Comparison of ENCODE assay signal across 10 mouse cellular contexts in the genomic region with DNA sequence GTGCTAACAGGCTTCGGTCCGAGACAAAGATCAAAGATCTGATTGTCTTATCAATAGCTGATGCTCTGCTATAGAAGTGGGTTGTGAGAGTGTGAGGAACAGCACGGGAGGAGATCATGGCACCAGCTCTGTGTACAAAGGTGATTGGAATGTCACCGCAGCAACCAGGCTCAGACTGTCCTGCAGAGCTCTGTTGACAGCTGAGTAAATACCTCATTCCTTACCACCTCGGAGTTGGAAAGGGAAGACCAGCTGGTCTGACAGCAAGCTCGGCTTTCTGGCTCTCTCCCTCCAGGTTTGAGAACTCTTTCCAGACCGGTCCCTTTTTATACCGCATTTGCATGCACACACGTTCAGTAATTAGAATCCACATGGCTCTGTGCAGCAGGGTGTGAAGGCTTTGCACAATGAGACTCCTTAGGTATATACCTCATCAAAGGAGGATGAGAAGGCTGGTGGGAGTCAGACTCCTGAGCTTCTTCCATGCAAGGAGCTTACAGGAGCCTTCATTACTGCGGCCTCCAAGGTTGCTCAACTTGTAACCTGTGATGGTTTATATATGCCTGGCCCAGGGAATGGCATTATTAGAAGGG. TPM values are rescaled to one million over a fixed set of nuclear protein-coding genes. Genes with fewer than 3 reads are reported as not detected.
A peak's percentile ranks its signal among the peaks of the same experiment; 100 is the strongest.
DNase-seq lines count a peak whose midpoint lies in the region; ATAC-seq lines count a peak whose summit lies in the region.
"Had no signal": no experiment of that assay in that cellular context is flagged by ENCODE, and none has a peak within 500 bp of the region (broad histone marks: within the 10 kb centered on the region; RNA-seq: fewer than 3 reads in every experiment).

No protein-coding gene starts in this region.

- no peaks in the 10 kb centered on the region for H3K9me3 ChIP-seq in heart, embryonic 14.5 days (ENCODE audit: control insufficient read depth, low read length)
- no peaks in the 10 kb centered on the region for H3K9me3 ChIP-seq in lung, embryonic 16.5 days (ENCODE audit: control insufficient read depth, low read length)
- H3K9me3 ChIP-seq in intestine, embryonic 15.5 days, result no peaks in the 10 kb centered on the region
- H3K9me3 ChIP-seq in stomach, embryonic 15.5 days, result no peaks in the 10 kb centered on the region

- DNase-seq in heart, adult 8-10 months (ENCODE audit: low spot score), result no peak
- no peak for DNase-seq in lung, postnatal 4 days
- no peak for DNase-seq in right cerebral cortex, postnatal 25 days
- DNase-seq: cerebellum, adult 9-11 months; lung, postnatal 10 days; right cerebral cortex, adult 18-20 months had no signal

- H3K9ac ChIP-seq in heart, embryonic 14.5 days (ENCODE audit: low read length), result no peak overlapping the region
- no peak overlapping the region for H3K9ac ChIP-seq in lung, embryonic 16.5 days (ENCODE audit: low read length)
- H3K9ac ChIP-seq in intestine, embryonic 15.5 days, result no peak overlapping the region
- H3K9ac ChIP-seq in stomach, embryonic 15.5 days, result no peak overlapping the region

- no peaks in the 10 kb centered on the region for H3K36me3 ChIP-seq in heart, embryonic 14.5 days (ENCODE audit: control insufficient read depth, insufficient read depth, low read length)
- no peaks in the 10 kb centered on the region for H3K36me3 ChIP-seq in lung, embryonic 16.5 days (ENCODE audit: control insufficient read depth, insufficient read depth, low read length)
- H3K36me3 ChIP-seq in intestine, embryonic 15.5 days, result no peaks in the 10 kb centered on the region
- H3K36me3 ChIP-seq in stomach, embryonic 15.5 days, result no peaks in the 10 kb centered on the region

- ATAC-seq in heart, embryonic 14.5 days (ENCODE audit: insufficient number of reproducible peaks, insufficient read depth, low FRiP score, low read depth), result peak; percentile 61; the same call in 1 of the 2 replicates
- ATAC-seq in lung, embryonic 16.5 days (ENCODE audit: low read depth), result peak; percentile 76; the same call in 1 of the 2 replicates
- peak; percentile 68 for ATAC-seq in intestine, embryonic 15.5 days
- peak; percentile 43; the same call in 1 of the 2 replicates for ATAC-seq in stomach, embryonic 15.5 days (ENCODE audit: insufficient read depth, low FRiP score, low read depth)

- no peak overlapping the region for H3K27ac ChIP-seq in heart, embryonic 14.5 days (replicated peaks in 1 of 2; ENCODE audit: control insufficient read depth in 1 of 2, insufficient read depth in 1 of 2, low read depth in 2 of 2, low read length in 2 of 2)
- H3K27ac ChIP-seq in lung, embryonic 16.5 days (ENCODE audit: low read length), result peak overlapping the region; percentile 27
- no peak overlapping the region for H3K27ac ChIP-seq in intestine, embryonic 15.5 days
- no peak overlapping the region for H3K27ac ChIP-seq in stomach, embryonic 15.5 days

- no peak overlapping the region for H3K4me2 ChIP-seq in heart, embryonic 14.5 days (ENCODE audit: low read length)
- no peak overlapping the region for H3K4me2 ChIP-seq in lung, embryonic 16.5 days (ENCODE audit: low read depth, low read length)
- no peak overlapping the region for H3K4me2 ChIP-seq in intestine, embryonic 15.5 days (replicated peaks)
- H3K4me2 ChIP-seq in stomach, embryonic 15.5 days, result no peak overlapping the region

- no peaks in the 10 kb centered on the region for H3K27me3 ChIP-seq in heart, embryonic 14.5 days (ENCODE audit: control insufficient read depth, insufficient read depth, low read length)
- H3K27me3 ChIP-seq in lung, embryonic 16.5 days (ENCODE audit: control insufficient read depth, insufficient read depth, low read depth, low read length), result no peaks in the 10 kb centered on the region
- H3K27me3 ChIP-seq in intestine, embryonic 15.5 days (replicated peaks), result no peaks in the 10 kb centered on the region
- H3K27me3 ChIP-seq in stomach, embryonic 15.5 days (replicated peaks), result no peaks in the 10 kb centered on the region

- H3K4me3 ChIP-seq in heart, embryonic 14.5 days (ENCODE audit: control insufficient read depth in 1 of 2, insufficient read depth in 1 of 2, low read depth in 1 of 2, low read length in 2 of 2), result no peak overlapping the region
- no peak overlapping the region for H3K4me3 ChIP-seq in lung, embryonic 16.5 days (ENCODE audit: low read length)
- H3K4me3 ChIP-seq in intestine, embryonic 15.5 days (replicated peaks), result no peak overlapping the region
- no peak overlapping the region for H3K4me3 ChIP-seq in stomach, embryonic 15.5 days (replicated peaks)

- WGBS in heart, embryonic 14.5 days, result 40% methylated on average over 10 of the region's 10 CpGs
- 21% methylated on average over 10 of the region's 10 CpGs for WGBS in lung, embryonic 16.5 days
- WGBS in intestine, embryonic 15.5 days, result 45% methylated on average over 10 of the region's 10 CpGs
- 41% methylated on average over 10 of the region's 10 CpGs for WGBS in stomach, embryonic 15.5 days

- peaks cover 2 to 9% of the 10 kb centered on the region in 2 experiments; a peak in 2 of 4 replicates for H3K4me1 ChIP-seq in heart, embryonic 14.5 days (ENCODE audit: control insufficient read depth in 2 of 2, insufficient read depth in 2 of 2, low read length in 2 of 2)
- H3K4me1 ChIP-seq in lung, embryonic 16.5 days (replicated peaks; ENCODE audit: control insufficient read depth, insufficient read depth, low read length), result peaks cover 10% of the 10 kb centered on the region
- H3K4me1 ChIP-seq in intestine, embryonic 15.5 days (replicated peaks), result 0 out of 2 replicates have a peak, but pooled peaks cover 2% of the 10 kb centered on the region
- peaks cover 7% of the 10 kb centered on the region; the same call in 1 of the 2 replicates for H3K4me1 ChIP-seq in stomach, embryonic 15.5 days

RNA-seq across cellular contexts. Expression of a gene that starts 9.6 kb away (rescaled TPM):
- polyA plus RNA-seq in heart, embryonic 14.5 days (2014; fragmentation: Nextera tagmentation; extraction: Ambion mirVana), result 45.5 and 51.2 TPM in 2 replicates
- total RNA-seq in heart, adult 8-10 months (2022), result 100 to 1,000 TPM; 200 to 214 (median 203) TPM
- 63.4 and 65.6 TPM in 2 replicates for polyA plus RNA-seq in lung, embryonic 16.5 days (2015; fragmentation: Nextera tagmentation; extraction: Ambion mirVana)
- 30.4 and 37.8 TPM in 2 replicates for polyA plus RNA-seq in intestine, embryonic 15.5 days (2015; fragmentation: Nextera tagmentation; extraction: Ambion mirVana)
- polyA plus RNA-seq in stomach, embryonic 15.5 days (2015; fragmentation: Nextera tagmentation; extraction: Ambion mirVana), result 58.0 and 67.7 TPM in 2 replicates
